Mouse (Mus musculus): ENCODE data around the gene Auh.

- no peak for TF ChIP-seq CTCF (IDR thresholded peaks at IDR 0.05; ENCODE audit: extremely low read depth, insufficient read depth, low read length)
- no peak for TF ChIP-seq POLR2A (IDR thresholded peaks at IDR 0.05; ENCODE audit: extremely low read depth, insufficient read depth, low read length)
Observed at GRCm38 (mm10) chr13:52847071-52847470, 82.4 kb downstream of the Auh start.
